Mouse (Mus musculus) midbrain, postnatal 0 days (tissue): ENCODE measurements at regions not wholly inside any gene's neighbourhood (a gene's known extent, or its start where the extent isn't known, plus 50 kb on each side); places are given as distances from the start of the nearest gene placed in this dataset.

Experiments used
- ATAC-seq: fragments of 200-750 bp; cut with Nextera tagmentation; 2 replicates; pipeline ENCODE4 v1.8.0; 2017; ENCODE audit warnings: moderate number of reproducible peaks, mild to moderate bottlenecking, moderate TSS enrichment, moderate library complexity; ENCODE audit not compliant: low FRiP score
- DNase-seq: peaks from one replicate; pipeline ENCODE4 v3.0.0-alpha.2; 2015; ENCODE audit warnings: low spot score
- H3K27ac ChIP-seq: fragments of 300-500 bp; sonication (generic); 2 replicates; pipeline ENCODE4 v1.5.1; 2014; ENCODE audit warnings: low read depth, mild to moderate bottlenecking, low read length, mixed read lengths
- H3K27me3 ChIP-seq: fragments of 300-500 bp; sonication (generic); 2 replicates; pipeline ENCODE4 v1.6.1; 2014; ENCODE audit warnings: low read length, control low read depth, mixed read lengths; ENCODE audit not compliant: insufficient read depth
- H3K36me3 ChIP-seq: fragments of 300-500 bp; sonication (generic); 2 replicates; pipeline ENCODE4 v1.6.1; 2014; ENCODE audit warnings: low read length, control low read depth, mixed read lengths; ENCODE audit not compliant: insufficient read depth
- H3K4me1 ChIP-seq: fragments of 300-500 bp; sonication (generic); 2 replicates; pipeline ENCODE4 v1.6.1; 2014; ENCODE audit warnings: mild to moderate bottlenecking, control low read depth, antibody characterized with exemption, low read length, mixed read lengths; ENCODE audit not compliant: insufficient read depth
- H3K4me2 ChIP-seq: fragments of 300-500 bp; sonication (generic); 2 replicates; pipeline ENCODE4 v1.6.1; 2014; ENCODE audit warnings: low read depth, mild to moderate bottlenecking, low read length, mixed read lengths; ENCODE audit not compliant: poor library complexity, severe bottlenecking
- H3K4me3 ChIP-seq: fragments of 300-500 bp; sonication (generic); 2 replicates; pipeline ENCODE4 v1.5.1; 2014; ENCODE audit warnings: low read depth, mild to moderate bottlenecking, low read length, moderate library complexity
- H3K9ac ChIP-seq: fragments of 300-500 bp; sonication (generic); replicated peaks from 2 replicates; pipeline ENCODE4 v1.6.1; 2014; ENCODE audit warnings: mild to moderate bottlenecking, low read length, moderate library complexity, mixed read lengths; ENCODE audit not compliant: poor library complexity, severe bottlenecking
- H3K9me3 ChIP-seq: fragments of 300-500 bp; sonication (generic); 2 replicates; pipeline ENCODE4 v1.6.1; 2016; ENCODE audit warnings: low read length, control low read depth
- CTCF ChIP-seq: IDR thresholded peaks from 2 replicates; pipeline ENCODE4 v1.5.1; 2016; ENCODE audit warnings: antibody characterized with exemption, mild to moderate bottlenecking
- WGBS: fragments of 180-500 bp; shearing (Covaris S2); extraction: QIAGEN DNeasy Blood & Tissue Kit; methylation state at CpG from one replicate; pipeline ENCODE4 v1.1.7; 2014; 5-methylcytosine and 5-hydroxymethylcytosine counted together

- 41% methylated on average over 2 of the region's 2 CpGs for WGBS
- no peak for ATAC-seq
- Histone ChIP-seq H3K27ac (peak overlapping the region; percentile 65), H3K4me1 (no peaks in the 10 kb centered on the region), H3K4me3 (peak overlapping the region; percentile 12; the same call in 1 of the 2 replicates), H3K9me3 (no peaks in the 10 kb centered on the region), H3K36me3 (no peaks in the 10 kb centered on the region), H3K4me2 (peak overlapping the region; percentile 38), H3K9ac (no peak overlapping the region), H3K27me3 (no peaks in the 10 kb centered on the region)
- no peak for DNase-seq
- no peak for TF ChIP-seq CTCF
These were observed 147.4 kb upstream of the Cypt12 start for GRCm38 (mm10) chr3:17800810-17801209.

DNA sequence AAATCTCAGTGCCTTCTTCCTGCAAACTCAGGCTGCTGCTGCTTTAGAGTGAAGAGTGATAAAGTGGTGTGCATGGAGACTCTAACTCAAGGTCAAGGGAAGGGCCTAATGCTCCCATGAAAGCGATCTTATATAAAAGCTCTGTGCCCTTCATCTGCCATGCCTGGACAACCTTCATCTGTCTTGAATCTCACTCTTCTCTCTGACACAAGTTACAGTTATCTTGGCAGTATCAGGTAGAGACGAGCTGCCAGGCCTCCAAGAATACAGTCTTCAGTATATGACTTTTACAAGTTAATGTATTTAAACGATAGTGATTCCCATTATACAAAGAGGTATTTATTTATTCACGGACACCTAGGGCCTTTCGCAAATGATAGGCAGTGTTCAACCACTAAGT, 146.7 kb upstream of the Cypt12 start:
- TF ChIP-seq CTCF = no peak
- H3K4me2 ChIP-seq = peak overlapping the region; percentile 40

DNA sequence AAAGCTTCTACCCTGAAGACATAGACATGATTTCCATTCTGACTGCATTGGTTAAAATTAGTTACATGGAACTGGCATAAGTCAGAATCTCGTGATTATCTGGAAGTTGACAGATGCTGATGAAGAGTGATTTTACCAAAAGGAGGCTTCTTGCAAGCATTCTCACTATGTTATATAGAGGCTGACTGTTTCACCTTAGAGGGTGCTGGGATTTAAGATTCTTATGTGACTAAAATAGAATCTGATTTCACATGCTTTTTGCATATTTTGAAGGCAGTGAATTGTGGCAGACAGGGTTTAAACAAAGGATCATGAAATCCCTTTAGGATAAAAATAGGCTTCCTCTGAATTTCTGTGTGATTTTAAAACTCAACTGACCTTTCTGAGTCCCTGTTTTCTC, 143.0 kb upstream of the Cypt12 start:
- Histone ChIP-seq H3K4me2 (no peak overlapping the region), H3K9me3 (no peaks in the 10 kb centered on the region), H3K27me3 (no peaks in the 10 kb centered on the region), H3K27ac (peak overlapping the region; percentile 12; the same call in 1 of the 2 replicates), H3K36me3 (no peaks in the 10 kb centered on the region), H3K4me3 (no peak overlapping the region), H3K4me1 (no peaks in the 10 kb centered on the region), H3K9ac (no peak overlapping the region)
- ATAC-seq = no peak
- no peak for TF ChIP-seq CTCF
- WGBS = 28% methylated on average over 1 of the region's 1 CpGs
- no peak for DNase-seq

More for the DNA sequence above, 146.7 kb upstream of the Cypt12 start:
- H3K27me3 ChIP-seq = no peaks in the 10 kb centered on the region
- no peak overlapping the region for H3K4me3 ChIP-seq
- no peaks in the 10 kb centered on the region for H3K4me1 ChIP-seq
- peak overlapping the region; percentile 34; the same call in 1 of the 2 replicates for H3K9ac ChIP-seq
- no peaks in the 10 kb centered on the region for H3K36me3 ChIP-seq
- ATAC-seq (0 out of 2 replicates have a peak, but pooled peaks have one; percentile 13), DNase-seq (no peak)
- H3K9me3 ChIP-seq = no peaks in the 10 kb centered on the region
- 36% methylated on average over 5 of the region's 5 CpGs for WGBS
- peak overlapping the region; percentile 40; the same call in 1 of the 2 replicates for H3K27ac ChIP-seq

DNA sequence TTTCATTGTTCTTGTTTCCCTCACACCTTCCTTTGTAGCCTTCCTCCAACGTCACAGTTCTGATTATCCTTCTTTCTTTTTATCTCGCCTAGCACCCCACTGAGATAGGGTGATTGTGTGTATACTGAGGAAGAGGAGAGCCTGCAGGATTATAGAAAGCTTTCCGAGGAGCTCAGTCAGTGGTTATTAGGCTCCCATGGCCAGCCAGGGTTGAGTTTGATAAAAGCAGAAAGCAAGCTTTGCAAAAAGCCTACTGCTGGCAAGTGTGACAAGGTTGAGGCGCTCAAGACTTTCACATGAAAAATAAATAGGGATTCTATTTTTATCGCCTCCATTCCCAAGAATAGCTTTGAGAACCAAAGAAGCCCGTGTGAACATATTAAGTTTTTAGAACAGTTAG, 136.9 kb upstream of the Cypt12 start:
- Histone ChIP-seq H3K4me1 (no peaks in the 10 kb centered on the region), H3K9me3 (no peaks in the 10 kb centered on the region), H3K36me3 (no peaks in the 10 kb centered on the region), H3K9ac (no peak overlapping the region), H3K4me3 (no peak overlapping the region), H3K27me3 (no peaks in the 10 kb centered on the region), H3K4me2 (no peak overlapping the region), H3K27ac (peak overlapping the region; percentile 14; the same call in 1 of the 2 replicates)
- TF ChIP-seq CTCF = no peak
- DNase-seq = no peak
- WGBS = 21% methylated on average over 6 of the region's 6 CpGs
- no peak for ATAC-seq

GRCm38 (mm10) chr3:17824201-17824600, 124.0 kb upstream of the Cypt12 start:
- no peak overlapping the region for H3K4me3 ChIP-seq
- no peak overlapping the region for H3K27ac ChIP-seq
- DNase-seq = no peak
- H3K4me1 ChIP-seq = no peaks in the 10 kb centered on the region
- H3K36me3 ChIP-seq = no peaks in the 10 kb centered on the region
- H3K4me2 ChIP-seq = no peak overlapping the region
- no peak for ATAC-seq
- no peaks in the 10 kb centered on the region for H3K9me3 ChIP-seq
- 67% methylated on average over 3 of the region's 3 CpGs for WGBS
- no peak for TF ChIP-seq CTCF
- H3K9ac ChIP-seq = no peak overlapping the region
- H3K27me3 ChIP-seq = no peaks in the 10 kb centered on the region

GRCm38 (mm10) chr3:17824662-17825061, 123.5 kb upstream of the Cypt12 start:
- peak; percentile 90 for TF ChIP-seq CTCF
- DNase-seq (peak; percentile 75), ATAC-seq (no peak)
- H3K36me3 ChIP-seq = no peaks in the 10 kb centered on the region
- 40% methylated on average over 4 of the region's 4 CpGs for WGBS
- H3K4me3 ChIP-seq = no peak overlapping the region
- H3K27ac ChIP-seq = no peak overlapping the region
- no peak overlapping the region for H3K9ac ChIP-seq
- no peak overlapping the region for H3K4me2 ChIP-seq
- H3K4me1 ChIP-seq = no peaks in the 10 kb centered on the region
- H3K27me3 ChIP-seq = no peaks in the 10 kb centered on the region
- H3K9me3 ChIP-seq = no peaks in the 10 kb centered on the region
